Mouse (Mus musculus): Measurements from ENCODE around the gene Dnase1l3. TPM values are rescaled to one million over a fixed set of nuclear protein-coding genes. Genes with fewer than 3 reads are reported as not detected.

The Dnase1l3 gene
- polyA plus RNA-seq, 1 experiment from 2014 or later = 6.0 TPM

DNA sequence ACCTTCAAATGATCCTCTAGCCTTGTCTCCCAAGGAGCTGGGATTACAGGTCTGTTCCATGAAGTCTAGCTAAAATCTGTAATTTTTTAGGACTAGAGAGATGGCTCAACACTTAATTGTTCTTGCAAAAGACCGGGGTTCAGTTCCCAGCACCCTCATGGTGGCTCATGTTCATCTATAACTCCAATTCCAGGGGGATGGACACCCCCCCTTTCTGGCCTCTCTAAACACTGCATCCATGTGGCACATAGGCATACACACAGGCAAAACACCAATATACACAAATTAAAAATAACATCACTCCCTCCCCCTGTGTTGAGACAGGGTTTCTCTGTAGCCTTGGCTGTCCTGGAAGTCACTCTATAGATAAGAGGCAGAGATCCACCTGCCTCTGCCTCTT lies 25.6 kb upstream of the Dnase1l3 start:
- Histone ChIP-seq H3K27me3 (ENCODE audit: control insufficient read depth, insufficient read depth, low read depth, low read length) (no peaks in the 10 kb centered on the region), H3K4me3 (ENCODE audit: low read depth, low read length) (no peak overlapping the region), H3K4me2 (ENCODE audit: low read depth, low read length) (no peak overlapping the region), H3K9ac (ENCODE audit: low read depth, low read length) (no peak overlapping the region), H3K27ac (ENCODE audit: low read length) (no peak overlapping the region), H3K4me1 (ENCODE audit: control insufficient read depth, low read depth, low read length) (peaks cover 3% of the 10 kb centered on the region; the same call in 1 of the 2 replicates), H3K36me3 (ENCODE audit: control insufficient read depth, insufficient read depth) (no peaks in the 10 kb centered on the region), H3K9me3 (replicated peaks; ENCODE audit: control insufficient read depth, low read length) (no peaks in the 10 kb centered on the region)
- ATAC-seq (ENCODE audit: low read depth) = no peak
- 79% methylated on average over 1 of the region's 1 CpGs for WGBS (ENCODE audit: insufficient replicate concordance)

DNA sequence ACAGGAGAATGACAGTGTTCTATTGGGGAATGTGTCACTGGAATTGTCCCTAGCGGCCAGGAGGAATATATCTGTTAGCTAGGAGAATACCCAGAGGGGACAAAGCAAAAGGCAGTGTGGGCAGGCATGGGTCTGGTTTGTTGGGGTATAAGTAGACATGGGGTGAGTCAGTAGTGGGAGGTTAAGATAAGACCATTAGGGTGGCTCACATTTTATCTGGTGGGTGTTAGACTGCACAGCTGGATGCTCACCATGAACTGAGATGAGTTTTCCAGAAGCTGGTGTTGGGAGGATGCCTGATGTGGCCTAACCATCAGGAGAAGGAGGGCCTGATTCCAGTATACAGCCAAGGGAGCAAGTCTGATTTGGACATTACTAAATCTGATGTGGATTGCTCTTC lies 22.6 kb upstream of the Dnase1l3 start:
- H3K4me2 ChIP-seq (ENCODE audit: low read depth, low read length) = no peak overlapping the region
- H3K4me3 ChIP-seq (ENCODE audit: low read depth, low read length) = no peak overlapping the region
- no peaks in the 10 kb centered on the region for H3K9me3 ChIP-seq (replicated peaks; ENCODE audit: control insufficient read depth, low read length)
- WGBS (ENCODE audit: insufficient replicate concordance) = 40% methylated on average over 1 of the region's 1 CpGs
- H3K27ac ChIP-seq (ENCODE audit: low read length) = no peak overlapping the region
- H3K4me1 ChIP-seq (ENCODE audit: control insufficient read depth, low read depth, low read length) = peaks cover 3% of the 10 kb centered on the region; the same call in 1 of the 2 replicates
- ATAC-seq (ENCODE audit: low read depth) = peak; percentile 31; the same call in 1 of the 2 replicates
- H3K36me3 ChIP-seq (ENCODE audit: control insufficient read depth, insufficient read depth) = no peaks in the 10 kb centered on the region
- no peaks in the 10 kb centered on the region for H3K27me3 ChIP-seq (ENCODE audit: control insufficient read depth, insufficient read depth, low read depth, low read length)
- H3K9ac ChIP-seq (ENCODE audit: low read depth, low read length) = no peak overlapping the region

DNA sequence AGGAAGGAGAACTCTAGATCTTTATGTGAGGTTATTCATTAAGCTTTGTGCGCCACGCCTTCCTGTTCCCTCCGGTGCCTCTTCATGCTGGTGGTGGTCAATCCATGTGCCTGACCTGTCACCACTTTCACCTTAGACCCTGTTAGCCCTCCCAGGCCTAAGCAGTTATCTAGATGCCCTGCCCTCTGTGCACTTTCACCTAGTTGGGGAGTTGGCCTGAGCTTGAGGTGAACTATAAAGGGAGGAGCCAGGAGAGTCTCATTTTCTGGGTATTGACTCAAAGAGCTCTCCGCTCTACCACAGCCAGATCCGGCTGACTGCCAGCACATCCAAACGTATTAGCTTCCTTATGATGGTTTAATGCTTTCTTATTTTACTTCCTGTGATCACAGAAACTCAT lies 21.9 kb upstream of the Dnase1l3 start:
- Histone ChIP-seq H3K27ac (ENCODE audit: low read length) (peak overlapping the region; percentile 56; the same call in 1 of the 2 replicates), H3K9ac (ENCODE audit: low read depth, low read length) (no peak overlapping the region), H3K4me2 (ENCODE audit: low read depth, low read length) (no peak overlapping the region), H3K9me3 (replicated peaks; ENCODE audit: control insufficient read depth, low read length) (no peaks in the 10 kb centered on the region), H3K36me3 (ENCODE audit: control insufficient read depth, insufficient read depth) (no peaks in the 10 kb centered on the region), H3K4me1 (ENCODE audit: control insufficient read depth, low read depth, low read length) (peaks cover 3% of the 10 kb centered on the region; the same call in 1 of the 2 replicates), H3K4me3 (ENCODE audit: low read depth, low read length) (no peak overlapping the region), H3K27me3 (ENCODE audit: control insufficient read depth, insufficient read depth, low read depth, low read length) (no peaks in the 10 kb centered on the region)
- ATAC-seq (ENCODE audit: low read depth) = peak; percentile 94
- 63% methylated on average over 6 of the region's 6 CpGs for WGBS (ENCODE audit: insufficient replicate concordance)

DNA sequence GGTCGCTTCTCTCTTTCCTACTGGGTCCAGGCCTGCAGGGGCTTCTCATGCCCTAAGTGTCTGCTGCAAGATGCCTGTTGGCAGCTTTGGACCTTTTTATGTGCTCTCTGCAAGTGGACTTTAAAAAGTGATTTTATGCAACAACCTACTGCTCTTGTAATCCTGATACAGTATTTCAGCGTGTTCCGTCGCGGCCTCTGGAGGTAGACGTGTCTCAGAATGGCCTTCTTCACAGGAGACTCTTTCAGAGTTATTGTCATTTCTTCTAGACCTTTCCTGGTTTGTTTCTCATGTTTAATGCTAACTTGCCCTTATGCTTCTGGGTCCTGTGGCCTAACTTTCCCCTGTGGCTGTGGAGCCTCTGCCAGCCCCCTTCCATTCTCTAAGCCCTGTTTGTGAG lies 21.4 kb upstream of the Dnase1l3 start:
- H3K9me3 ChIP-seq (replicated peaks; ENCODE audit: control insufficient read depth, low read length) = no peaks in the 10 kb centered on the region
- no peak overlapping the region for H3K9ac ChIP-seq (ENCODE audit: low read depth, low read length)
- no peak for ATAC-seq (ENCODE audit: low read depth)
- H3K27ac ChIP-seq (ENCODE audit: low read length) = peak overlapping the region; percentile 56
- H3K4me3 ChIP-seq (ENCODE audit: low read depth, low read length) = no peak overlapping the region
- 82% methylated on average over 6 of the region's 6 CpGs for WGBS (ENCODE audit: insufficient replicate concordance)
- no peaks in the 10 kb centered on the region for H3K36me3 ChIP-seq (ENCODE audit: control insufficient read depth, insufficient read depth)
- no peaks in the 10 kb centered on the region for H3K27me3 ChIP-seq (ENCODE audit: control insufficient read depth, insufficient read depth, low read depth, low read length)
- peaks cover 3% of the 10 kb centered on the region; the same call in 1 of the 2 replicates for H3K4me1 ChIP-seq (ENCODE audit: control insufficient read depth, low read depth, low read length)
- H3K4me2 ChIP-seq (ENCODE audit: low read depth, low read length) = no peak overlapping the region

DNA sequence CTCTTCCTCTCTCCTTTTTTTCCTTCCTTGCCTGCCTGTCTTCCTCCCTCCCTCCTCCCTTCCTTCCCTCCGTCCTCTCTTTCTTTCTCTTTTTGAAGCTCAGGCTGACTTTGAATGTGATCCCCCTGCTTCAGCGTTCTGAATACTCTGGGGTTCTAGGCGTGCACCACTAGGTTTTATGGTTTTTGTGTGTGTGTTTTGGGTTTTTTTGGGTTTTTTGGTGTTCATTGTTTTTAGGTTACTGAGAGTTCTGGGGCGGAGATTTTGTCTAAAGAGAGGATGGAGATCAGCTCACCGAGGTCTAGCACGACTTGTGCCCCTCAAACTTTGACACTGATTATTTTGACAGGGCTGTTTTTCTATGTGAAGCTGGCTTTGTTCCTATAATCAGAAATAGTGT lies 17.6 kb upstream of the Dnase1l3 start:
- H3K4me3 ChIP-seq (ENCODE audit: low read depth, low read length) = no peak overlapping the region
- no peaks in the 10 kb centered on the region for H3K9me3 ChIP-seq (replicated peaks; ENCODE audit: control insufficient read depth, low read length)
- H3K4me2 ChIP-seq (ENCODE audit: low read depth, low read length) = no peak overlapping the region
- H3K27me3 ChIP-seq (ENCODE audit: control insufficient read depth, insufficient read depth, low read depth, low read length) = no peaks in the 10 kb centered on the region
- WGBS (ENCODE audit: insufficient replicate concordance) = 62% methylated on average over 6 of the region's 6 CpGs
- H3K9ac ChIP-seq (ENCODE audit: low read depth, low read length) = no peak overlapping the region
- peaks cover 3% of the 10 kb centered on the region; the same call in 1 of the 2 replicates for H3K4me1 ChIP-seq (ENCODE audit: control insufficient read depth, low read depth, low read length)
- no peak overlapping the region for H3K27ac ChIP-seq (ENCODE audit: low read length)
- ATAC-seq (ENCODE audit: low read depth) = no peak
- H3K36me3 ChIP-seq (ENCODE audit: control insufficient read depth, insufficient read depth) = no peaks in the 10 kb centered on the region

DNA sequence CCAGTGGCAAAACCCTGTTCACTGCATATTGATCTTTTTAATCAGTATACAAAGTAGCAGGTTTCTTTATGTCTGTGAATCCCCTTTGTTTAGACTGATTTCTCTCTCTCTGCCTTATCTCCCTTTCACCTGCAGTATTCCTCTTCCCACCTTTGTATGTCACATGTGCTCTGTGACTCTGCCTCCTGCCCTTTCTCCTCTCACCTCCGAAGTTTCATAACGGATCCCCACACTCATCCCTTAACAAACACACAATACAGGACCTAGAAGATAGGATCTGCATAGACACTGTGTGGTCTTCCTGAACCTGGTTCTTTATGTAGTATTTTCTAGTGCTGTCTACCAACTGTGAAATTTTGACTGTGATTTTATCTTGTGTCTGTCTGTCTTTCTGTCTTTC lies 16.9 kb upstream of the Dnase1l3 start:
- 56% methylated on average over 2 of the region's 2 CpGs for WGBS (ENCODE audit: insufficient replicate concordance)
- no peaks in the 10 kb centered on the region for H3K27me3 ChIP-seq (ENCODE audit: control insufficient read depth, insufficient read depth, low read depth, low read length)
- H3K4me2 ChIP-seq (ENCODE audit: low read depth, low read length) = no peak overlapping the region
- ATAC-seq (ENCODE audit: low read depth) = no peak
- no peak overlapping the region for H3K4me3 ChIP-seq (ENCODE audit: low read depth, low read length)
- H3K9me3 ChIP-seq (replicated peaks; ENCODE audit: control insufficient read depth, low read length) = no peaks in the 10 kb centered on the region
- H3K9ac ChIP-seq (ENCODE audit: low read depth, low read length) = no peak overlapping the region
- no peaks in the 10 kb centered on the region for H3K36me3 ChIP-seq (ENCODE audit: control insufficient read depth, insufficient read depth)
- no peak overlapping the region for H3K27ac ChIP-seq (ENCODE audit: low read length)
- H3K4me1 ChIP-seq (ENCODE audit: control insufficient read depth, low read depth, low read length) = no peaks in the 10 kb centered on the region

DNA sequence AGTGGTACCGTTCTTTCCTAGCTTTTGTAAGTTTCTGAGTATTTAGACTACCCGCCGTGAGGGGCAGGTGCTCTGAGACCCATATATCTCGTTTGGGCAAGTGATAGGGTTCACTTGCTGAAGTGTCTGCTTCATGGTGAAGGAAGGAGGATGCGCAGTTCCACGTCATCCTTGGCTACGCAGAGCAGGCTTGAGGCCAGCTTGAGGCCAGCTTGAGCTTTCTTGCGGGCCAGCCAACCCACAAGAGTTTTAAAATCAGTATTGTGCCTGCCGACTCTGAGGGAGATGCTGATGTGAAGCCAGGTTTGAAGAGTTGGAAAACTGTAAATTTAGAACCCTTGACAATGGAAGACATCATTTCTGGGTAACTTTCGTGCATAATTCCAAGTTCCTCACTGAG lies 13.6 kb upstream of the Dnase1l3 start:
- no peak overlapping the region for H3K4me2 ChIP-seq (ENCODE audit: low read depth, low read length)
- H3K9ac ChIP-seq (ENCODE audit: low read depth, low read length) = no peak overlapping the region
- 66% methylated on average over 10 of the region's 10 CpGs for WGBS (ENCODE audit: insufficient replicate concordance)
- no peak overlapping the region for H3K4me3 ChIP-seq (ENCODE audit: low read depth, low read length)
- no peaks in the 10 kb centered on the region for H3K9me3 ChIP-seq (replicated peaks; ENCODE audit: control insufficient read depth, low read length)
- peaks cover 15% of the 10 kb centered on the region for H3K27me3 ChIP-seq (ENCODE audit: control insufficient read depth, insufficient read depth, low read depth, low read length)
- H3K27ac ChIP-seq (ENCODE audit: low read length) = no peak overlapping the region
- no peak for ATAC-seq (ENCODE audit: low read depth)
- H3K4me1 ChIP-seq (ENCODE audit: control insufficient read depth, low read depth, low read length) = no peaks in the 10 kb centered on the region
- H3K36me3 ChIP-seq (ENCODE audit: control insufficient read depth, insufficient read depth) = no peaks in the 10 kb centered on the region

DNA sequence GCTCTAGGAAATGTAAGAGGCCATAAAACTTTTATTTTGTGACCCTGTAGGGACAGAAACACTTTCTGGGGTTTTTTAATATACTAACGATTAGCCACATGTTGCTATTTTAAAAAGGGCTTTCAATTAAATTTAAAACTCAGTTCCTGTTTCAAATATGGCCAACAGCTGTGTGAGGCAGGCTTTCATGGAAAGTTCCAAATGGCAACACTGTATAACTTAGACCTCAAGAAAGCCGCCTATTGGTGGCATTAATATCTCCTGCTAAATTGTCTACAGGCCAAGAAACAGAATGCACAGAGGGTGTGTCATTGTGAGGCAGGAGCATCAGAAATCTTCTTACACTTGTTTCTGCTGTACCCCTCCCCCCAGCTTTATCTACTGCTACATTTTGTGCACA lies 13.1 kb upstream of the Dnase1l3 start:
- H3K27ac ChIP-seq (ENCODE audit: low read length) = no peak overlapping the region
- ATAC-seq (ENCODE audit: low read depth) = no peak
- H3K9me3 ChIP-seq (replicated peaks; ENCODE audit: control insufficient read depth, low read length) = no peaks in the 10 kb centered on the region

DNA sequence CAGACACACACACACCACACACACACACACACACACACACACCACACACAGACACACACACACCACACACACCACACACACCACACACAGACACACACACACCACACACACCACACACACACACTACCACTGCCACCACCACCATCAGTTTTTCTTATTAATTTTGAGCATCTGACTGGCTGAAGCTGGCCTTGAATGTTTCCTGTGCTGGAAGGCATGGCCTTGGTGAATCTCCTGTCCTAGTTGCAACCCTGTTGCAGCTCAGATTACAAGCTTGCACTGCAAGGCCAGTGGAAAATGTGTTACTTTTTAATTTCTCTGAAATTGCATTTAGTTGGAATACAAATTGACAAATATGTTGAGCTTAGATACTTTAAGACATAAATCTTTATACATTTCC lies 12.7 kb upstream of the Dnase1l3 start:
- Histone ChIP-seq H3K4me3 (ENCODE audit: low read depth, low read length) (no peak overlapping the region), H3K4me2 (ENCODE audit: low read depth, low read length) (no peak overlapping the region), H3K36me3 (ENCODE audit: control insufficient read depth, insufficient read depth) (no peaks in the 10 kb centered on the region), H3K27ac (ENCODE audit: low read length) (no peak overlapping the region), H3K9ac (ENCODE audit: low read depth, low read length) (no peak overlapping the region), H3K27me3 (ENCODE audit: control insufficient read depth, insufficient read depth, low read depth, low read length) (peaks cover 23% of the 10 kb centered on the region), H3K9me3 (replicated peaks; ENCODE audit: control insufficient read depth, low read length) (no peaks in the 10 kb centered on the region), H3K4me1 (ENCODE audit: control insufficient read depth, low read depth, low read length) (peaks cover 3% of the 10 kb centered on the region)
- ATAC-seq (ENCODE audit: low read depth) = no peak

More for the DNA sequence above, 13.1 kb upstream of the Dnase1l3 start:
- H3K4me1 ChIP-seq (ENCODE audit: control insufficient read depth, low read depth, low read length) = peaks cover 2% of the 10 kb centered on the region
- WGBS (ENCODE audit: insufficient replicate concordance) = 55% methylated on average over 2 of the region's 2 CpGs
- no peak overlapping the region for H3K4me3 ChIP-seq (ENCODE audit: low read depth, low read length)
- H3K4me2 ChIP-seq (ENCODE audit: low read depth, low read length) = no peak overlapping the region
- peaks cover 19% of the 10 kb centered on the region for H3K27me3 ChIP-seq (ENCODE audit: control insufficient read depth, insufficient read depth, low read depth, low read length)
- H3K9ac ChIP-seq (ENCODE audit: low read depth, low read length) = no peak overlapping the region
- no peaks in the 10 kb centered on the region for H3K36me3 ChIP-seq (ENCODE audit: control insufficient read depth, insufficient read depth)
